Mouse (Mus musculus): Measurements from ENCODE around the gene Acsbg1. TPM values are rescaled to one million over a fixed set of nuclear protein-coding genes. Genes with fewer than 3 reads are reported as not detected.
A peak's percentile ranks its signal among the peaks of the same experiment; 100 is the strongest.

Acsbg1 gene
- polyA plus RNA-seq, 1 experiment from 2014 or later: 1.5 TPM

GRCm38 (mm10) chr9:54560831-54561601, 100.7 kb downstream of the Acsbg1 start:
- Histone ChIP-seq H3K9ac (no peak overlapping the region), H3K27me3 (no peaks in the 10 kb centered on the region), H3K27ac (no peak overlapping the region), H3K4me1 (peaks cover 7% of the 10 kb centered on the region; the same call in 1 of the 2 replicates), H3K4me2 (replicated peaks) (no peak overlapping the region), H3K4me3 (no peak overlapping the region), H3K36me3 (no peaks in the 10 kb centered on the region), H3K9me3 (no peaks in the 10 kb centered on the region)
- 83% methylated on average over 8 of the region's 8 CpGs for WGBS
- ATAC-seq (ENCODE audit: insufficient number of reproducible peaks, insufficient read depth, low FRiP score, low TSS enrichment): no peak

- Histone ChIP-seq H3K4me2 (replicated peaks) (peak within 1 kb of the TSS; percentile 80), H3K9ac (peak within 1 kb of the TSS; percentile 56), H3K36me3 (no peaks in the 10 kb centered on the region), H3K27ac (0 out of 2 replicates have a peak within 1 kb of the TSS, but pooled peaks have one; percentile 0), H3K27me3 (no peaks in the 10 kb centered on the region), H3K4me1 (peaks cover 7% of the 10 kb centered on the region; the same call in 1 of the 2 replicates), H3K9me3 (no peaks in the 10 kb centered on the region), H3K4me3 (peak within 1 kb of the TSS; percentile 56)
- 1% methylated on average over 53 of the region's 54 CpGs for WGBS
- peak; percentile 92 for ATAC-seq (ENCODE audit: insufficient number of reproducible peaks, insufficient read depth, low FRiP score, low TSS enrichment)
Observed at GRCm38 (mm10) chr9:54559771-54560471, 101.7 kb downstream of the Acsbg1 start, which contains the start of gene Cib2. Cib2 (minus strand) TSS chr9:54560218.

GRCm38 (mm10) chr9:54558731-54559130, 102.9 kb downstream of the Acsbg1 start:
- Histone ChIP-seq H3K27me3 (no peaks in the 10 kb centered on the region), H3K4me3 (no peak overlapping the region), H3K4me2 (replicated peaks) (no peak overlapping the region), H3K4me1 (peaks cover 7% of the 10 kb centered on the region; the same call in 1 of the 2 replicates), H3K36me3 (no peaks in the 10 kb centered on the region), H3K9me3 (no peaks in the 10 kb centered on the region), H3K9ac (no peak overlapping the region), H3K27ac (no peak overlapping the region)
- WGBS: 68% methylated on average over 8 of the region's 8 CpGs
- no peak for ATAC-seq (ENCODE audit: insufficient number of reproducible peaks, insufficient read depth, low FRiP score, low TSS enrichment)

DNA sequence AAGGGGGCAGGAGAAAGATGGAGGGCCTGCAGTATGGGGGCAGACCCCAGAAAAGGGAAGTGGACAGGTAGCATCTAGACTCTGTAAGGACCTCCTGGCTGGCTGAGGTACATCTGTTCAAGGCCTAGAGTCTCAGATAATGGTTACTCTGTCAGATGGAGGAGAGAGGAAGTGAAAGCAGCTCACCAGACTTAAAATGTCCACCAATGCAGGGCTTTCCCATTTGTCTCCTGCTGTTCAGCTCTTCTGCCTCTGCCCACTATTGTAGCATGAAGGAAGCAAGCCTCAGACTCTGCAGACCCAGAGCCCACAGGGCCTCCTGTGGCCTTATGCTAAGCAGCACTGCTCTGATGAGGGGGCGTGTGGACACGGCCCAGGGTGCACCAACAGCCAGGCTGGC, 106.6 kb downstream of the Acsbg1 start:
- WGBS: 74% methylated on average over 2 of the region's 2 CpGs
- ATAC-seq (ENCODE audit: insufficient number of reproducible peaks, insufficient read depth, low FRiP score, low TSS enrichment): no peak
- no peak overlapping the region for H3K4me3 ChIP-seq

More for the DNA sequence above, 106.6 kb downstream of the Acsbg1 start:
- H3K36me3 ChIP-seq: no peaks in the 10 kb centered on the region
- H3K27me3 ChIP-seq: no peaks in the 10 kb centered on the region
- peaks cover 7% of the 10 kb centered on the region; the same call in 1 of the 2 replicates for H3K4me1 ChIP-seq
- no peak overlapping the region for H3K27ac ChIP-seq
- H3K9ac ChIP-seq: no peak overlapping the region
- no peak overlapping the region for H3K4me2 ChIP-seq (replicated peaks)
- H3K9me3 ChIP-seq: no peaks in the 10 kb centered on the region

Small RNA genes within 50 kb of the gene (microRNA-seq; reads per million reads assigned to microRNA genes)
- gene Mir5710: not detected

Other genes with a start within 250 kb of the Acsbg1 start
- gene Dmxl2, start 160.2 kb downstream of the Acsbg1 start, polyA plus RNA-seq (2016; fragmentation: Nextera tagmentation; extraction: Ambion mirVana): 8.6 and 9.2 TPM in 2 replicates
- 0.20 TPM in 1 of 2 replicates, not detected in the other for gene Sh2d7, start 122.9 kb downstream of the Acsbg1 start, polyA plus RNA-seq (2016; fragmentation: Nextera tagmentation; extraction: Ambion mirVana)
- gene Cib2, start 101.7 kb downstream of the Acsbg1 start, polyA plus RNA-seq (2016; fragmentation: Nextera tagmentation; extraction: Ambion mirVana): 22.1 and 24.0 TPM in 2 replicates
- gene Idh3a, start 75.5 kb downstream of the Acsbg1 start, polyA plus RNA-seq (2016; fragmentation: Nextera tagmentation; extraction: Ambion mirVana): 100 and 101 TPM in 2 replicates
- gene Dnaja4, start 37.0 kb upstream of the Acsbg1 start, polyA plus RNA-seq (2016; fragmentation: Nextera tagmentation; extraction: Ambion mirVana): 7.1 and 7.2 TPM in 2 replicates
- gene Wdr61, start 72.6 kb upstream of the Acsbg1 start, polyA plus RNA-seq (2016; fragmentation: Nextera tagmentation; extraction: Ambion mirVana): 151 and 155 TPM in 2 replicates
- 542 and 609 TPM in 2 replicates for gene Crabp1, start 102.9 kb upstream of the Acsbg1 start, polyA plus RNA-seq (2016; fragmentation: Nextera tagmentation; extraction: Ambion mirVana)
- gene Ireb2, start 201.9 kb upstream of the Acsbg1 start, polyA plus RNA-seq (2016; fragmentation: Nextera tagmentation; extraction: Ambion mirVana): 50.0 and 50.7 TPM in 2 replicates